Comparison of ENCODE assay signal across 17 mouse cellular contexts in genomic region chr5:106139109-106139508, GRCm38 (mm10).
A peak's percentile ranks its signal among the peaks of the same experiment; 100 is the strongest.
DNase-seq lines count a peak whose midpoint lies in the region; ATAC-seq and TF ChIP-seq lines count a peak whose summit lies in the region.
"Had no signal": no experiment of that assay in that cellular context is flagged by ENCODE, and none has a peak within 500 bp of the region (broad histone marks: within the 10 kb centered on the region; RNA-seq: fewer than 3 reads in every experiment).

No protein-coding gene starts in this region.

- no peak overlapping the region; a peak in 1 of 4 replicates for H3K27ac ChIP-seq in heart, embryonic 14.5 days (replicated peaks in 1 of 2; ENCODE audit: control insufficient read depth in 1 of 2, insufficient read depth in 1 of 2, low read depth in 2 of 2, low read length in 2 of 2)
- H3K27ac ChIP-seq in heart, adult 2 months = no peak overlapping the region
- H3K27ac ChIP-seq in intestine, embryonic 14.5 days (ENCODE audit: low read depth) = no peak overlapping the region
- no peak overlapping the region for H3K27ac ChIP-seq in intestine, postnatal 0 days (ENCODE audit: low read depth, low read length)
- peak overlapping the region; percentile 66; the same call in 1 of the 2 replicates for H3K27ac ChIP-seq in lung, embryonic 16.5 days (ENCODE audit: low read length)
- H3K27ac ChIP-seq: embryonic facial prominence, embryonic 12.5 days; forebrain, embryonic 15.5 days; hindbrain, embryonic 15.5 days had no signal

- H3K4me3 ChIP-seq in heart, embryonic 14.5 days (ENCODE audit: control insufficient read depth in 1 of 2, insufficient read depth in 1 of 2, low read depth in 1 of 2, low read length in 2 of 2) = no peak overlapping the region
- no peak overlapping the region for H3K4me3 ChIP-seq in heart, adult 2 months
- H3K4me3 ChIP-seq in intestine, embryonic 14.5 days (ENCODE audit: low read depth, low read length) = no peak overlapping the region
- no peak overlapping the region for H3K4me3 ChIP-seq in intestine, postnatal 0 days (ENCODE audit: low read depth, low read length)
- no peak overlapping the region for H3K4me3 ChIP-seq in lung, embryonic 16.5 days (ENCODE audit: low read length)
- H3K4me3 ChIP-seq: embryonic facial prominence, embryonic 12.5 days; forebrain, embryonic 15.5 days; hindbrain, embryonic 15.5 days had no signal

- no peak for TF ChIP-seq CTCF in heart, adult 2 months (IDR thresholded peaks at IDR 0.05)
- no peak for TF ChIP-seq CTCF in intestine, postnatal 0 days (IDR thresholded peaks at IDR 0.05; ENCODE audit: low read depth)

- TF ChIP-seq POLR2A in heart, adult 2 months (IDR thresholded peaks at IDR 0.05; ENCODE audit: insufficient read depth, low read depth, low read length) = no peak

- DNase-seq in heart, adult 2 months = no peak
- DNase-seq in intestine, embryonic 14.5 days (ENCODE audit: low spot score) = peak; percentile 18
- no peak for DNase-seq in lung, adult 18-20 months
- DNase-seq: adrenal gland, postnatal 14 days; cerebellum, adult 11-12 months; cerebellum, adult 9-10 months; cerebellum, postnatal 25 days; gastrocnemius, postnatal 36 days; heart, adult 11 months had no signal

- H3K9me3 ChIP-seq in heart, embryonic 14.5 days (ENCODE audit: control insufficient read depth, low read length) = no peaks in the 10 kb centered on the region; the same call in 1 of the 2 replicates
- no peaks in the 10 kb centered on the region for H3K9me3 ChIP-seq in intestine, embryonic 14.5 days (ENCODE audit: control insufficient read depth, low read length)
- no peaks in the 10 kb centered on the region for H3K9me3 ChIP-seq in intestine, postnatal 0 days (ENCODE audit: control insufficient read depth)
- H3K9me3 ChIP-seq in lung, embryonic 16.5 days (ENCODE audit: control insufficient read depth, low read length) = no peaks in the 10 kb centered on the region; the same call in 1 of the 2 replicates
- H3K9me3 ChIP-seq: embryonic facial prominence, embryonic 12.5 days; forebrain, embryonic 15.5 days; hindbrain, embryonic 15.5 days had no signal

- TF ChIP-seq EP300 in heart, adult 2 months (IDR thresholded peaks at IDR 0.05; ENCODE audit: insufficient read depth, low read depth, low read length) = no peak

- no peaks in the 10 kb centered on the region for H3K27me3 ChIP-seq in heart, embryonic 14.5 days (ENCODE audit: control insufficient read depth, insufficient read depth, low read length)
- H3K27me3 ChIP-seq in heart, adult 2 months (ENCODE audit: control insufficient read depth, insufficient read depth, low read length) = no peaks in the 10 kb centered on the region
- H3K27me3 ChIP-seq in intestine, embryonic 14.5 days (replicated peaks; ENCODE audit: control insufficient read depth, insufficient read depth, low read length) = no peaks in the 10 kb centered on the region
- H3K27me3 ChIP-seq in intestine, postnatal 0 days (replicated peaks; ENCODE audit: control insufficient read depth, insufficient read depth, low read length) = no peaks in the 10 kb centered on the region
- H3K27me3 ChIP-seq in lung, embryonic 16.5 days (ENCODE audit: control insufficient read depth, insufficient read depth, low read depth, low read length) = no peaks in the 10 kb centered on the region
- H3K27me3 ChIP-seq: embryonic facial prominence, embryonic 12.5 days; forebrain, embryonic 15.5 days; hindbrain, embryonic 15.5 days; Patski had no signal

- H3K36me3 ChIP-seq in heart, embryonic 14.5 days (ENCODE audit: control insufficient read depth, insufficient read depth, low read length) = no peaks in the 10 kb centered on the region
- H3K36me3 ChIP-seq in heart, adult 2 months (ENCODE audit: control insufficient read depth, insufficient read depth, low read length) = no peaks in the 10 kb centered on the region
- H3K36me3 ChIP-seq in intestine, embryonic 14.5 days (ENCODE audit: control insufficient read depth, insufficient read depth, low read length) = no peaks in the 10 kb centered on the region
- no peaks in the 10 kb centered on the region for H3K36me3 ChIP-seq in intestine, postnatal 0 days (ENCODE audit: control insufficient read depth, insufficient read depth)
- no peaks in the 10 kb centered on the region for H3K36me3 ChIP-seq in lung, embryonic 16.5 days (ENCODE audit: control insufficient read depth, insufficient read depth, low read length)
- H3K36me3 ChIP-seq: embryonic facial prominence, embryonic 12.5 days; forebrain, embryonic 15.5 days; hindbrain, embryonic 15.5 days had no signal

- ATAC-seq in heart, embryonic 14.5 days (ENCODE audit: insufficient number of reproducible peaks, insufficient read depth, low FRiP score, low read depth) = peak; percentile 47
- ATAC-seq in intestine, embryonic 14.5 days (replicated peaks; ENCODE audit: low FRiP score, low TSS enrichment, low read depth) = no peak
- ATAC-seq in intestine, postnatal 0 days = no peak
- ATAC-seq in lung, embryonic 16.5 days (ENCODE audit: low read depth) = peak; percentile 91
- ATAC-seq: activated CD4-positive, CD25-positive, alpha-beta regulatory T cell, adult 4 months; forebrain, embryonic 15.5 days; Patski had no signal

- intact Hi-C loops in heart, adult 2 months (cut with DNase I) = no loop called here

- H3K9ac ChIP-seq in heart, embryonic 14.5 days (ENCODE audit: low read length) = no peak overlapping the region
- H3K9ac ChIP-seq in heart, adult 2 months (ENCODE audit: low read depth, low read length) = no peak overlapping the region
- H3K9ac ChIP-seq in intestine, embryonic 14.5 days (ENCODE audit: low read length) = no peak overlapping the region
- H3K9ac ChIP-seq in intestine, postnatal 0 days (ENCODE audit: low read depth, low read length) = no peak overlapping the region
- H3K9ac ChIP-seq in lung, embryonic 16.5 days (ENCODE audit: low read length) = no peak overlapping the region
- H3K9ac ChIP-seq: embryonic facial prominence, embryonic 12.5 days; forebrain, embryonic 15.5 days; hindbrain, embryonic 15.5 days had no signal

- H3K79me2 ChIP-seq in heart, adult 2 months (replicated peaks; ENCODE audit: control insufficient read depth, insufficient read depth, low read length) = no peaks in the 10 kb centered on the region

- H3K4me1 ChIP-seq in heart, embryonic 14.5 days (ENCODE audit: control insufficient read depth in 2 of 2, insufficient read depth in 2 of 2, low read length in 2 of 2) = peaks cover 2 to 8% of the 10 kb centered on the region in 2 experiments; a peak in 2 of 4 replicates
- no peaks in the 10 kb centered on the region for H3K4me1 ChIP-seq in heart, adult 2 months (ENCODE audit: control insufficient read depth, insufficient read depth, low read length)
- H3K4me1 ChIP-seq in intestine, embryonic 14.5 days (replicated peaks; ENCODE audit: control insufficient read depth, insufficient read depth, low read length) = no peaks in the 10 kb centered on the region
- H3K4me1 ChIP-seq in intestine, postnatal 0 days (replicated peaks; ENCODE audit: control insufficient read depth, insufficient read depth, low read length) = no peaks in the 10 kb centered on the region
- H3K4me1 ChIP-seq in lung, embryonic 16.5 days (replicated peaks; ENCODE audit: control insufficient read depth, insufficient read depth, low read length) = no peaks in the 10 kb centered on the region
- H3K4me1 ChIP-seq: embryonic facial prominence, embryonic 12.5 days; forebrain, embryonic 15.5 days; hindbrain, embryonic 15.5 days had no signal

- H3K4me2 ChIP-seq in heart, embryonic 14.5 days (ENCODE audit: low read length) = no peak overlapping the region
- no peak overlapping the region for H3K4me2 ChIP-seq in intestine, embryonic 14.5 days (ENCODE audit: low read length)
- no peak overlapping the region for H3K4me2 ChIP-seq in intestine, postnatal 0 days (replicated peaks; ENCODE audit: low read depth)
- no peak overlapping the region for H3K4me2 ChIP-seq in lung, embryonic 16.5 days (ENCODE audit: low read depth, low read length)
- H3K4me2 ChIP-seq: embryonic facial prominence, embryonic 12.5 days; forebrain, embryonic 15.5 days; hindbrain, embryonic 15.5 days had no signal

Comparison
In these comparisons a context has a peak if more than half of its experiments do, and no peak if none do; other contexts are left out.
1. ATAC-seq: peak in heart, embryonic 14.5 days (single experiment) and lung, embryonic 16.5 days (single experiment); none in intestine, embryonic 14.5 days (single experiment) and intestine, postnatal 0 days (single experiment).